Mouse (Mus musculus): ENCODE data around the gene Ksr2.

GRCm38 (mm10) chr5:117704371-117704770 is 290.6 kb downstream of the Ksr2 start:
- no peak for TF ChIP-seq GATA1 (IDR thresholded peaks at IDR 0.05; ENCODE audit: low read length)
- no peak for TF ChIP-seq TAL1 (IDR thresholded peaks at IDR 0.05; ENCODE audit: low read length)

Data from erythroblast, embryonic 14.5 days (primary cell).